Mouse (Mus musculus) thymus, postnatal 10 days (tissue): ENCODE measurements around the gene Suz12.

Experiments used
- DNase-seq, 2 experiments: peaks; one replicate each; pipeline ENCODE4 v3.0.0; 2021; ENCODE audit warnings: low spot score in 2 of 2

The Suz12 gene

GRCm38 (mm10) chr11:80077784-80078545 lies 85.1 kb downstream of the Suz12 start:
- DNase-seq = no peak

- DNase-seq = no peak
Observed at GRCm38 (mm10) chr11:80078831-80079230, 85.9 kb downstream of the Suz12 start.

- no peak for DNase-seq
Observed at GRCm38 (mm10) chr11:80079751-80080150, 86.8 kb downstream of the Suz12 start.

GRCm38 (mm10) chr11:80080381-80080825 lies 87.5 kb downstream of the Suz12 start:
- no peak for DNase-seq

- peak; percentile 92 to 97 for DNase-seq
Observed at GRCm38 (mm10) chr11:80080826-80081728, 88.2 kb downstream of the Suz12 start, which contains the start of gene Crlf3. Gene Crlf3, minus strand, starts transcription at chr11:80080991.

GRCm38 (mm10) chr11:80081786-80082319 lies 88.9 kb downstream of the Suz12 start:
- DNase-seq = no peak
